Mouse (Mus musculus) adrenal gland, postnatal 10 days (tissue): Measurements from ENCODE around the gene Pla2g2d. TPM values are rescaled to one million over a fixed set of nuclear protein-coding genes. Genes with fewer than 3 reads are reported as not detected.
A peak's percentile ranks its signal among the peaks of the same experiment; 100 is the strongest.
"Not testable (repeated sequence)": the region's sequence is repeated elsewhere in the genome, so short reads cannot be mapped to it uniquely, and the experiment has no call there.

ENCODE experiments used
- DNase-seq: peaks from one replicate; pipeline ENCODE4 v3.0.0; 2021; ENCODE audit warnings: mixed read lengths
- total RNA-seq, 2 experiments: library from RNA; stranded (reverse); gene quantifications; 2 replicates each; pipeline ENCODE4 v1.2.3; 2021

The Pla2g2d gene
- total RNA-seq, 2 experiments from 2014 or later, result 2.9 to 3.7 TPM

GRCm38 (mm10) chr4:138780300-138780699 lies 4.8 kb downstream of the Pla2g2d start:
- DNase-seq, result peak; percentile 43

GRCm38 (mm10) chr4:138782098-138782497 lies 6.6 kb downstream of the Pla2g2d start:
- no peak for DNase-seq

- DNase-seq, result no peak
Measured at GRCm38 (mm10) chr4:138785721-138786120, 10.2 kb downstream of the Pla2g2d start.

- DNase-seq, result no peak
Measured at GRCm38 (mm10) chr4:138786141-138786540, 10.6 kb downstream of the Pla2g2d start.

GRCm38 (mm10) chr4:138788381-138788780 lies 12.8 kb downstream of the Pla2g2d start:
- no peak for DNase-seq

GRCm38 (mm10) chr4:138791452-138791851 lies 15.9 kb downstream of the Pla2g2d start:
- no peak for DNase-seq

- no peak for DNase-seq
Measured at GRCm38 (mm10) chr4:138792599-138792998, 17.1 kb downstream of the Pla2g2d start.

- peak; percentile 63 for DNase-seq
Measured at GRCm38 (mm10) chr4:138793276-138793675, 17.7 kb downstream of the Pla2g2d start.

- DNase-seq, result no peak
Measured at GRCm38 (mm10) chr4:138794344-138794743, 18.8 kb downstream of the Pla2g2d start.

- DNase-seq, result no peak
Measured at GRCm38 (mm10) chr4:138796513-138797216, 21.1 kb downstream of the Pla2g2d start.

- no peak for DNase-seq
Measured at GRCm38 (mm10) chr4:138797217-138797570, 21.7 kb downstream of the Pla2g2d start.

GRCm38 (mm10) chr4:138800134-138800744 lies 24.7 kb downstream of the Pla2g2d start:
- DNase-seq, result peak; percentile 60

- DNase-seq, result no peak
Measured at GRCm38 (mm10) chr4:138801631-138802030, 26.1 kb downstream of the Pla2g2d start.

GRCm38 (mm10) chr4:138802917-138803316 lies 27.4 kb downstream of the Pla2g2d start:
- peak; percentile 37 for DNase-seq

- no peak for DNase-seq
Measured at GRCm38 (mm10) chr4:138805248-138805647, 29.7 kb downstream of the Pla2g2d start.

- no peak for DNase-seq
Measured at GRCm38 (mm10) chr4:138806160-138806559, 30.6 kb downstream of the Pla2g2d start.

GRCm38 (mm10) chr4:138806920-138807541 lies 31.5 kb downstream of the Pla2g2d start:
- DNase-seq, result no peak

- no peak for DNase-seq
Measured at GRCm38 (mm10) chr4:138816166-138816565, 40.6 kb downstream of the Pla2g2d start.

GRCm38 (mm10) chr4:138817736-138818135 lies 42.2 kb downstream of the Pla2g2d start:
- peak; percentile 48 for DNase-seq

- peak; percentile 79 for DNase-seq
Measured at GRCm38 (mm10) chr4:138819101-138819500, 43.6 kb downstream of the Pla2g2d start.

- no peak for DNase-seq
Measured at GRCm38 (mm10) chr4:138821036-138821435, 45.5 kb downstream of the Pla2g2d start.

GRCm38 (mm10) chr4:138824161-138824560 lies 48.6 kb downstream of the Pla2g2d start:
- not testable (repeated sequence) for DNase-seq

GRCm38 (mm10) chr4:138824660-138825059 lies 49.1 kb downstream of the Pla2g2d start:
- no peak for DNase-seq
